Mouse (Mus musculus): Measurements from ENCODE around the gene Fam13a.

DNA sequence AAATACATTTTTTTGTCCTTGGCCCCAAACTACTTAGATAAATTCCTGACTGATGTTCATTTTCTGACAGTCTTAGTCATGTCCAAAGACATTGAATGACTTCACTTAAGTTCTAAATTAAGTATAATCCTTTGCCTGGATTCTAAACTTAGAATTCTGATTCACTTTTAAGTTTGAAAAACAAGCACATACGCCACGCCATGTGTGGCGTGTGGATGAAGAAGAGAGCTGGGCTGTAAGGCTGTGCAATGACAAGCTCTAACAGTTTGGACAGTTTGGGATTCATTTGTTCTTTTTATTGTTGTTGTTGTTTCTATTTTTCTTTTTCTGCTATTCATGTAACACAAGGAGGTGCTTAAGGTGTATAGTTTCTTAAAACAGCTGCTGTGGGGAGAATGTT, 13.6 kb downstream of the Fam13a start:
- no peak for TF ChIP-seq CTCF (IDR thresholded peaks at IDR 0.05; ENCODE audit: low read depth)
- TF ChIP-seq EP300 (optimal IDR thresholded peaks at IDR 0.05) = no peak

Measured in stomach, postnatal 0 days (tissue).